Mouse (Mus musculus) forebrain, postnatal 0 days (tissue): ENCODE data around the gene Astn2. TPM values are rescaled to one million over a fixed set of nuclear protein-coding genes. Genes with fewer than 3 reads are reported as not detected.
A peak's percentile ranks its signal among the peaks of the same experiment; 100 is the strongest.

ENCODE experiments used
- ATAC-seq: fragments of 200-750 bp; cut with Nextera tagmentation; 2 replicates; pipeline ENCODE4 v1.8.0; 2017; ENCODE audit warnings: mild to moderate bottlenecking, moderate library complexity
- DNase-seq: peaks from one replicate; pipeline ENCODE4 v3.0.0-alpha.2; 2015
- H3K27ac ChIP-seq: fragments of 300-500 bp; sonication (generic); 2 replicates; pipeline ENCODE4 v1.5.1; 2014; ENCODE audit warnings: low read depth, mild to moderate bottlenecking, antibody characterized with exemption, low read length, moderate library complexity, mixed read lengths
- H3K27me3 ChIP-seq: fragments of 300-500 bp; sonication (generic); 2 replicates; pipeline ENCODE4 v1.6.1; 2014; ENCODE audit warnings: mild to moderate bottlenecking, low read length, mixed read lengths; ENCODE audit not compliant: insufficient read depth
- H3K36me3 ChIP-seq: fragments of 300-500 bp; sonication (generic); 2 replicates; pipeline ENCODE4 v1.6.1; 2014; ENCODE audit warnings: mild to moderate bottlenecking, moderate library complexity; ENCODE audit not compliant: insufficient read depth
- H3K4me1 ChIP-seq: fragments of 300-500 bp; sonication (generic); 2 replicates; pipeline ENCODE4 v1.6.1; 2014; ENCODE audit warnings: antibody characterized with exemption; ENCODE audit not compliant: insufficient read depth
- H3K4me2 ChIP-seq: fragments of 300-500 bp; sonication (generic); 2 replicates; pipeline ENCODE4 v1.6.1; 2014; ENCODE audit warnings: low read depth, mild to moderate bottlenecking, moderate library complexity
- H3K4me3 ChIP-seq: fragments of 300-500 bp; sonication (generic); 2 replicates; pipeline ENCODE4 v1.5.1; 2014; ENCODE audit warnings: low read depth, low read length, mixed read lengths
- H3K9ac ChIP-seq: fragments of 300-500 bp; sonication (generic); 2 replicates; pipeline ENCODE4 v1.6.1; 2014; ENCODE audit warnings: mild to moderate bottlenecking
- H3K9me3 ChIP-seq: fragments of 300-500 bp; sonication (generic); 2 replicates; pipeline ENCODE4 v1.6.1; 2016; ENCODE audit warnings: low read length
- CTCF ChIP-seq: sonication (generic); IDR thresholded peaks from 2 replicates; pipeline ENCODE4 v1.5.1; 2016; ENCODE audit warnings: antibody characterized with exemption, control low read depth, low read depth
- WGBS: fragments of 180-500 bp; shearing (Covaris S2); extraction: QIAGEN DNeasy Blood & Tissue Kit; methylation state at CpG from one replicate; pipeline ENCODE4 v1.1.7; 2014; 5-methylcytosine and 5-hydroxymethylcytosine counted together
- polyA plus RNA-seq: library from polyadenylated mRNA; unstranded; fragments of >200 nt; fragmentation: Nextera tagmentation; extraction: Ambion mirVana; gene quantifications from 2 replicates; pipeline ENCODE4 v1.2.1, GENCODE M21; 2015
- total RNA-seq: library from RNA; depleted of rRNA; stranded (reverse); fragments of >200 nt; gene quantifications from 2 replicates; pipeline ENCODE4 v1.2.3, GENCODE M21; 2014

The Astn2 gene
- total and polyA plus RNA-seq, 2 experiments from 2014 or later = 0.98 to 20.9 TPM

GRCm38 (mm10) chr4:65638231-65638630, 766.2 kb downstream of the Astn2 start:
- no peaks in the 10 kb centered on the region for H3K9me3 ChIP-seq
- ATAC-seq = no peak
- no peak for TF ChIP-seq CTCF
- 82% methylated on average over 3 of the region's 3 CpGs for WGBS
- no peak overlapping the region for H3K4me2 ChIP-seq
- H3K9ac ChIP-seq = no peak overlapping the region
- no peak overlapping the region for H3K4me3 ChIP-seq
- no peaks in the 10 kb centered on the region for H3K36me3 ChIP-seq
- no peaks in the 10 kb centered on the region for H3K4me1 ChIP-seq
- no peak for DNase-seq
- H3K27me3 ChIP-seq = no peaks in the 10 kb centered on the region
- H3K27ac ChIP-seq = no peak overlapping the region

GRCm38 (mm10) chr4:65620125-65620524, 784.3 kb downstream of the Astn2 start:
- Histone ChIP-seq H3K4me2 (no peak overlapping the region), H3K27ac (no peak overlapping the region), H3K4me3 (no peak overlapping the region), H3K4me1 (no peaks in the 10 kb centered on the region), H3K9me3 (no peaks in the 10 kb centered on the region), H3K27me3 (no peaks in the 10 kb centered on the region), H3K9ac (no peak overlapping the region), H3K36me3 (peaks cover 40% of the 10 kb centered on the region)
- 65% methylated on average over 3 of the region's 3 CpGs for WGBS
- ATAC-seq (no peak), DNase-seq (no peak)
- no peak for TF ChIP-seq CTCF

GRCm38 (mm10) chr4:65613135-65613534, 791.3 kb downstream of the Astn2 start:
- Histone ChIP-seq H3K4me1 (0 out of 2 replicates have a peak, but pooled peaks cover 4% of the 10 kb centered on the region), H3K27ac (no peak overlapping the region), H3K4me3 (no peak overlapping the region), H3K9ac (no peak overlapping the region), H3K4me2 (no peak overlapping the region), H3K27me3 (no peaks in the 10 kb centered on the region), H3K36me3 (peaks cover 46% of the 10 kb centered on the region), H3K9me3 (no peaks in the 10 kb centered on the region)
- DNase-seq (no peak), ATAC-seq (no peak)
- WGBS = 96% methylated on average over 14 of the region's 14 CpGs
- TF ChIP-seq CTCF = no peak

GRCm38 (mm10) chr4:65610896-65611295, 793.5 kb downstream of the Astn2 start:
- H3K9me3 ChIP-seq = no peaks in the 10 kb centered on the region
- H3K4me1 ChIP-seq = peaks cover 8% of the 10 kb centered on the region; the same call in 1 of the 2 replicates
- peak; percentile 70 for ATAC-seq
- TF ChIP-seq CTCF = no peak
- DNase-seq = peak; percentile 60
- 37% methylated on average over 6 of the region's 6 CpGs for WGBS
- no peak overlapping the region for H3K9ac ChIP-seq
- H3K36me3 ChIP-seq = peaks cover 29% of the 10 kb centered on the region
- no peaks in the 10 kb centered on the region for H3K27me3 ChIP-seq
- H3K4me3 ChIP-seq = no peak overlapping the region
- H3K4me2 ChIP-seq = no peak overlapping the region
- H3K27ac ChIP-seq = no peak overlapping the region

- Histone ChIP-seq H3K4me3 (no peak overlapping the region), H3K27ac (no peak overlapping the region), H3K36me3 (peaks cover 24% of the 10 kb centered on the region), H3K9me3 (no peaks in the 10 kb centered on the region), H3K9ac (no peak overlapping the region), H3K4me2 (no peak overlapping the region), H3K4me1 (peaks cover 8% of the 10 kb centered on the region; the same call in 1 of the 2 replicates), H3K27me3 (no peaks in the 10 kb centered on the region)
- WGBS = 67% methylated on average over 5 of the region's 5 CpGs
- no peak for DNase-seq
- peak; percentile 20; the same call in 1 of the 2 replicates for ATAC-seq
- TF ChIP-seq CTCF = no peak
These were observed 794.1 kb downstream of the Astn2 start for GRCm38 (mm10) chr4:65610329-65610728.

- H3K4me1 ChIP-seq = peaks cover 13% of the 10 kb centered on the region; the same call in 1 of the 2 replicates
- no peak for ATAC-seq
- H3K27ac ChIP-seq = no peak overlapping the region
- no peak for DNase-seq
- H3K9me3 ChIP-seq = no peaks in the 10 kb centered on the region
- WGBS = 83% methylated on average over 4 of the region's 4 CpGs
- no peak for TF ChIP-seq CTCF
- H3K4me3 ChIP-seq = no peak overlapping the region
- peaks cover 2% of the 10 kb centered on the region for H3K36me3 ChIP-seq
- no peak overlapping the region for H3K4me2 ChIP-seq
- H3K9ac ChIP-seq = no peak overlapping the region
- H3K27me3 ChIP-seq = no peaks in the 10 kb centered on the region
These were observed 796.3 kb downstream of the Astn2 start for GRCm38 (mm10) chr4:65608112-65608511.

GRCm38 (mm10) chr4:65607184-65607631, 797.2 kb downstream of the Astn2 start:
- DNase-seq (no peak), ATAC-seq (no peak)
- H3K4me2 ChIP-seq = peak overlapping the region; percentile 69
- WGBS = 82% methylated on average over 10 of the region's 10 CpGs
- H3K9ac ChIP-seq = no peak overlapping the region
- no peaks in the 10 kb centered on the region for H3K36me3 ChIP-seq
- no peak for TF ChIP-seq CTCF
- no peak overlapping the region for H3K4me3 ChIP-seq
- no peaks in the 10 kb centered on the region for H3K27me3 ChIP-seq
- no peaks in the 10 kb centered on the region for H3K9me3 ChIP-seq
- peaks cover 13% of the 10 kb centered on the region; the same call in 1 of the 2 replicates for H3K4me1 ChIP-seq
- no peak overlapping the region for H3K27ac ChIP-seq
